Mouse (Mus musculus) embryonic facial prominence, embryonic 15.5 days (tissue): ENCODE results near the gene Igf2r. TPM values are rescaled to one million over a fixed set of nuclear protein-coding genes. Genes with fewer than 3 reads are reported as not detected.

ENCODE experiments used
- ATAC-seq: fragments of 200-750 bp; cut with Nextera tagmentation; 2 replicates; pipeline ENCODE4 v1.8.0; 2017; ENCODE audit warnings: low read depth, moderate TSS enrichment; ENCODE audit not compliant: insufficient number of reproducible peaks, low FRiP score, low TSS enrichment
- H3K27ac ChIP-seq: fragments of 300-500 bp; sonication (generic); replicated peaks from 2 replicates; pipeline ENCODE4 v1.5.1; 2015; ENCODE audit warnings: mild to moderate bottlenecking, inconsistent platforms
- H3K27me3 ChIP-seq: fragments of 300-500 bp; sonication (generic); 2 replicates; pipeline ENCODE4 v1.6.1; 2015; ENCODE audit warnings: inconsistent platforms
- H3K36me3 ChIP-seq: fragments of 300-500 bp; sonication (generic); 2 replicates; pipeline ENCODE4 v1.6.1; 2015; ENCODE audit warnings: mild to moderate bottlenecking, inconsistent platforms
- H3K4me1 ChIP-seq: fragments of 300-500 bp; sonication (generic); 2 replicates; pipeline ENCODE4 v1.6.1; 2015; ENCODE audit warnings: inconsistent platforms
- H3K4me2 ChIP-seq: fragments of 300-500 bp; sonication (generic); replicated peaks from 2 replicates; pipeline ENCODE4 v1.6.1; 2015; ENCODE audit warnings: mild to moderate bottlenecking, inconsistent platforms
- H3K4me3 ChIP-seq: fragments of 300-500 bp; sonication (generic); replicated peaks from 2 replicates; pipeline ENCODE4 v1.5.1; 2015; ENCODE audit warnings: mild to moderate bottlenecking, inconsistent platforms
- H3K9ac ChIP-seq: fragments of 300-500 bp; sonication (generic); 2 replicates; pipeline ENCODE4 v1.6.1; 2015; ENCODE audit warnings: inconsistent platforms
- H3K9me3 ChIP-seq: fragments of 300-500 bp; sonication (generic); replicated peaks from 2 replicates; pipeline ENCODE4 v1.6.1; 2016; ENCODE audit warnings: inconsistent platforms
- WGBS: fragments of 180-500 bp; shearing (Covaris S2); methylation state at CpG from one replicate; pipeline ENCODE4 v1.1.7; 2015; 5-methylcytosine and 5-hydroxymethylcytosine counted together
- polyA plus RNA-seq: library from polyadenylated mRNA; unstranded; fragments of >200 nt; fragmentation: Nextera tagmentation; extraction: Ambion mirVana; gene quantifications from 2 replicates; pipeline ENCODE4 v1.2.1, GENCODE M21; 2015

Igf2r gene
- polyA plus RNA-seq: 39.8 and 44.2 TPM in 2 replicates

DNA sequence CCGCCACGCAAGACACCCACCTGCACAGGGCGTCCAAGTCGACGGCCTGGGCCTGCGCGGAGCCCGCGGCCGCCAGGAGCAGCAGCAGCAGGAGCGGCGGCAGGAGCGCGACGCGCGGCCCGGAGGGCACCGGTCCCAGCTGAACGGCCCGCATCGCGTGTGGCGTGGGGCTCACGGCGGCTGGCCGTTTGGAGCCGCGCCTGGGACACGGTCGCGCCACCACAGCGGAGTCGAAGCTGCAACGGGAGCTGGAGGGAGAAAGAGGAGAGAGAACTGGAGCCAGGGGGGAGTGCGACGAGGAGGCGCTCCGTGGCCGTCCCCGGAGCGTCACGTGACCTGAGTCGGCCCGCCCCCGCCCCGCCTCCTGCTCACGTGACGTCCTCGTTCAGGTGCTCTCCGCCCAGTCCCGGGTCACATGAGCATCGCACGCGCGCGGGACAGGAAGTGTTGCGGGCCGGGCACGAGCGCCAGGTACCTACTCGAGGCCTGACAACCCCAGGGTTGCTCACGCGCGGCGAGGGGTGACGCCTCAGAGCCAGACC is at the start of gene Igf2r:
Gene Igf2r, minus strand, starts transcription at position 285 of the 542 bp plus-strand sequence.
- Histone ChIP-seq H3K4me2 (peak within 1 kb of the TSS; percentile 55), H3K36me3 (peaks cover 24% of the 10 kb centered on the region), H3K9me3 (no peaks in the 10 kb centered on the region), H3K4me1 (peaks cover 32% of the 10 kb centered on the region), H3K4me3 (peak within 1 kb of the TSS; percentile 69), H3K27ac (peak within 1 kb of the TSS; percentile 88), H3K27me3 (no peaks in the 10 kb centered on the region), H3K9ac (peak within 1 kb of the TSS; percentile 68)
- WGBS: 24% methylated on average over 67 of the region's 67 CpGs
- ATAC-seq: peak; percentile 90

DNA sequence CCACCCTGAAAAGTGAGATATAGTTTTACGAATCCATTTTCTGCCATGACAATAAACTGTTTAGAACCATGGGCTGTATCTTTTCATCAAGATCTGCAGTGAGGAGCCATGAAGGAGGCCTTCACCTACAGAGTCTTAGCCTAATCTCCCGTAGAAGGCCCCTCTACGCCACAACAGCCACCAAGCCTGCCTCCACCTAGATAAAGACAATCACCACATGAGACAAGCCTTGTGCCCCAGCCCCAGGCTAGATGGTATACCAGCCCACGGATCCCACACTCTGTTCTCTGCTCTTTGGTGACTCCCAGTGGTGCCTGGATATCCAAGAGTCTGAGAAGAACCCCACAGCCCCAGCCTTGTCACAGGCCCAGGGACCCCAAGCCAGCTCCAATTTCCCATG is 46.4 kb upstream of the Igf2r start:
- Histone ChIP-seq H3K9me3 (peaks cover 18% of the 10 kb centered on the region), H3K36me3 (peaks cover 61% of the 10 kb centered on the region), H3K9ac (no peak overlapping the region), H3K27ac (no peak overlapping the region), H3K4me2 (no peak overlapping the region), H3K27me3 (no peaks in the 10 kb centered on the region), H3K4me1 (no peaks in the 10 kb centered on the region), H3K4me3 (no peak overlapping the region)
- 87% methylated on average over 4 of the region's 4 CpGs for WGBS
- no peak for ATAC-seq

DNA sequence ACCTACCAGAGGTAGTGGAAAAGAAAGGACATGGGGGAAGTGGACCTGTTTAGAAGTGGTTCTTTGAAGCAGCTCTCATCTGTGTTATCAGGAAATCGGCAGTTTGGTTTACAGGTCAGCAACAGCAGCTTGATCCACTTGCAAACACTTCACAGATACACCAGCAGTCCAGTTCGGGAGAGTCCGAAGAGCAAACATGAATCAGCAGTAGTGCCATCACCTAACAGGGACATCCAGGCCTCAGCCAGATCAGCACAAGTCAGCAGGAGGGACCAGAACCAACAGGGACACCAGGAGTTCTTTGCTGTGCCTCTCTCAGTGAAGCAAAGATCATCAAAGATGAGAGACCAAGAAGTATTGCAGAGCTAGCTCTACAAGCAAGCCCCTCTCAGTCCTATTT is 45.0 kb upstream of the Igf2r start:
- H3K27me3 ChIP-seq: no peaks in the 10 kb centered on the region
- peaks cover 8% of the 10 kb centered on the region; the same call in 1 of the 2 replicates for H3K9me3 ChIP-seq
- H3K36me3 ChIP-seq: peaks cover 47% of the 10 kb centered on the region
- H3K9ac ChIP-seq: no peak overlapping the region
- H3K4me2 ChIP-seq: no peak overlapping the region
- no peak for ATAC-seq
- H3K4me3 ChIP-seq: no peak overlapping the region
- WGBS: 89% methylated on average over 3 of the region's 3 CpGs
- H3K27ac ChIP-seq: no peak overlapping the region
- H3K4me1 ChIP-seq: peaks cover 9% of the 10 kb centered on the region

DNA sequence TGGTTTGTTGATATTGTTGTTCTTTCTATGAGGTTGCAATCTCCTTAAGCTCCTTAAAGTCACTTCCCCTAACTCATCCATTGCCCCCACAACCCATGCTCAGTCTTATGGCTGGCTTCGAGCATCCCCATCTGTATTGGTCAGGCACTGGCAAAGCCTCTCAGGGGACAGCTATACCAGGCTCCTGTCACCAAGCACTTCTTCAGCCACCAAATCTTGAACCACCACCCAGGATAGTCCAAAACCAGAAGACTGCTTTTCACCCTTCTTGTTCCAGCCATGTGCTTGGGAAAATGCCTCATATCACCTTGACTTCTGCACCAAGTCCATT is 41.5 kb upstream of the Igf2r start:
- H3K4me2 ChIP-seq: no peak overlapping the region
- no peak overlapping the region for H3K9ac ChIP-seq
- H3K4me3 ChIP-seq: no peak overlapping the region
- H3K27ac ChIP-seq: no peak overlapping the region
- H3K9me3 ChIP-seq: peaks cover 4% of the 10 kb centered on the region; the same call in 1 of the 2 replicates
- ATAC-seq: no peak
- peaks cover 13% of the 10 kb centered on the region for H3K4me1 ChIP-seq
- 100% methylated on average over 1 of the region's 1 CpGs for WGBS
- peaks cover 15% of the 10 kb centered on the region; the same call in 1 of the 2 replicates for H3K36me3 ChIP-seq
- H3K27me3 ChIP-seq: no peaks in the 10 kb centered on the region

DNA sequence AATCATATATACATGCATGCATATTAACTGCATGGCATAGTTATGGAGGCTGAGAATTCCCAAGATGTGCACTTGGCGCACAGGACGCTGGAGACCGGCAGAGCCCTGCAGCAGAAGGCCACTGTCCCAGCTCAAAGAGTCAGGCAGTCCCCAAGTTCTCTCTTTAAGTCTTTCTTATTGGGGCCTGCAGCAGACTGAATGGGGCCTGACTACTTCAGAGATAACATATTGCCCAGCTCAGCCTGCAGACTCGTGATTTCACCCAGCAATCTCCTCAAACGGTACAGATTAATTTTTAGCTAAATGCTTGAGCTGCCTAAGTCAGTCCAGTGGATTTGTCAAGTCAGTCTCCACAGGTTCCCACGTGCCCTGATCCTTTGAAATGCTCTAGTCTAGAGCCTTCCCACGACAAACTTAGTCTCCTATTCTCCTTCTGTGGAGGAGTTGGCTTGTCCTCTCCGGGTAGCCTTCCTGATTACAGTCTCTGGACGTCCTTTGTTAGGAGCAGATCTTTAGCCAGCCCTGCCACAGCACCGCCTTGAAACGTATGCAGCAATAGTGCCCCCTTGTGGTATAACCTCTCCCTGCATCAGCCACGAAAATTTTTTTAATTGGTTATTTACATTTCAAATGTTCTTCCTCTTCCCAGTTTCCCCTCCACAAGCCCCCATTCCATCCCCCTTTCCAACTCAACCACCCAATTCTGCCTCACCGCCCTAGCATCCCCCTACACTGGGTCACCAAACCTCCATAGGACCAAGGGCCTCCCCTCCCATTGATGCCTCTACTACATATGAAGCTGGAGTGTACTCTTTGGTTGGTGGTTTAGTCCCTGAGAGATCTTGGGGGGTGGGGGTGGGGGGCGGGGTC is 40.9 kb upstream of the Igf2r start:
- Histone ChIP-seq H3K9ac (no peak overlapping the region), H3K36me3 (peaks cover 15% of the 10 kb centered on the region; the same call in 1 of the 2 replicates), H3K4me3 (no peak overlapping the region), H3K9me3 (peaks cover 4% of the 10 kb centered on the region; the same call in 1 of the 2 replicates), H3K27ac (peak overlapping the region; percentile 60; the same call in 1 of the 2 replicates), H3K4me2 (no peak overlapping the region), H3K4me1 (peaks cover 13% of the 10 kb centered on the region), H3K27me3 (no peaks in the 10 kb centered on the region)
- 23% methylated on average over 14 of the region's 14 CpGs for WGBS
- peak; percentile 82 for ATAC-seq

DNA sequence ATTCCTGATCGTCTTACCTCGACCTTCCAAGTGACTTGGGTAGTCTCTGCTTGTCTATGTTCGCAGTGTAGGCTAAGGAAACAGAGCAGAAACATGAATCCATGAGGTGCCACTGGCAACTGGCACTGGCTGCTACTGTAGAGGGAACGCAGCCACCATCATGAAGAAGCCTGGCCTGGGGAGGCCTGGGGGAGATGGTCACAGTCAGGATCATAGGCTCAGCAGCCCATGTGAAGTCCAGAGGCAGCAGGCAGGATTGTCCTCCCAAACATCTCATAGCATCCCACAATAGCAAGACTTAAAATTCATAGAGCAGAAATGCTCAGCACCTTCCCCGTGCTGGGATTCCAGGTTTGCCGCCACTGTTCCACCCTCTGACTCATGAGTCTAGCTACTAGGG is 39.4 kb upstream of the Igf2r start:
- H3K4me1 ChIP-seq: peaks cover 13% of the 10 kb centered on the region
- H3K4me2 ChIP-seq: no peak overlapping the region
- peaks cover 4% of the 10 kb centered on the region; the same call in 1 of the 2 replicates for H3K9me3 ChIP-seq
- peaks cover 8% of the 10 kb centered on the region; the same call in 1 of the 2 replicates for H3K36me3 ChIP-seq
- H3K4me3 ChIP-seq: no peak overlapping the region
- H3K27me3 ChIP-seq: no peaks in the 10 kb centered on the region
- 82% methylated on average over 6 of the region's 6 CpGs for WGBS
- no peak overlapping the region; the same call in 1 of the 2 replicates for H3K27ac ChIP-seq
- no peak for ATAC-seq
- H3K9ac ChIP-seq: no peak overlapping the region

DNA sequence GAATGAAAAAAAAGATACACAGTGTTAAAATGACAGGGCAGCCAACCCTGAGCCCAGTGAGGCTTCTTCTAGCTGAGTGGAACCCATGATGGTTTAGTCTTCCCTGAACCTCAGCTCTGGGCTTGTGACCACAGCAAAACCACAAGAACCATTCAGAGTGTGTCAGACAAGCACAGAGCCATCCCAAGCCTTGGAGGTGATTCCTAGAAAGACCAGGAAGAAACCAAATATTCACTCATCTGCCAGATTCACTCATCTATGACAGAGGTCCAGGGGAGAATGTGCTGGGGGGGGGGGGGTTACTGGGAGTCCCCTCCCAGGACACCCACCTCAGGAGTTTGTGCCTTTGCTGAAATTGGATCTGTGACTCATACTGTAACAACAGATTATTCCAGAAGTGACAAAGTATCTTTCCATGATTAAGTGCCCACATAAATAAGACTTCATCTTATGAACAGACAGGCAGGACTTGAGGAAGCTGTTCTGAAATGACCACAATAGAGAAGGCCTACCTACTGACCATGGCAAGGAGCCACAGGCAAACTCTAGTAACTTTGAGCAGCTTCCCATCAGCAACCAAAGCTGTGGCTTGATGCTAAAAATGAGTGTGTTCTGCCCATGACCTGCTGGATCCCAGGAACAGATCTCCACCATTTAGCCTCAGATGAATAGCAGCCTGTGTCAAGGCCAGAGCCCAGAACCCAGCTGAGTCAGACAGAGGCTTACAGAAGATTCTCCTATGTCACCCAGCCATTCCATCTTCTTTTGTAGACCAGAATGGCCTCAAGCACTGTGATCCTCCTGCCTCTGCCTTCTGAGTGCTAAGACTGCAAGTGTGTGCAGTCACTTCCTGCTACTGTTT is 35.4 kb upstream of the Igf2r start:
- no peak overlapping the region for H3K4me3 ChIP-seq
- H3K4me1 ChIP-seq: peaks cover 6% of the 10 kb centered on the region; the same call in 1 of the 2 replicates
- no peak overlapping the region for H3K27ac ChIP-seq
- ATAC-seq: no peak
- no peak overlapping the region for H3K9ac ChIP-seq
- no peak overlapping the region for H3K4me2 ChIP-seq
- H3K9me3 ChIP-seq: no peaks in the 10 kb centered on the region
- no peaks in the 10 kb centered on the region for H3K36me3 ChIP-seq
- H3K27me3 ChIP-seq: no peaks in the 10 kb centered on the region

DNA sequence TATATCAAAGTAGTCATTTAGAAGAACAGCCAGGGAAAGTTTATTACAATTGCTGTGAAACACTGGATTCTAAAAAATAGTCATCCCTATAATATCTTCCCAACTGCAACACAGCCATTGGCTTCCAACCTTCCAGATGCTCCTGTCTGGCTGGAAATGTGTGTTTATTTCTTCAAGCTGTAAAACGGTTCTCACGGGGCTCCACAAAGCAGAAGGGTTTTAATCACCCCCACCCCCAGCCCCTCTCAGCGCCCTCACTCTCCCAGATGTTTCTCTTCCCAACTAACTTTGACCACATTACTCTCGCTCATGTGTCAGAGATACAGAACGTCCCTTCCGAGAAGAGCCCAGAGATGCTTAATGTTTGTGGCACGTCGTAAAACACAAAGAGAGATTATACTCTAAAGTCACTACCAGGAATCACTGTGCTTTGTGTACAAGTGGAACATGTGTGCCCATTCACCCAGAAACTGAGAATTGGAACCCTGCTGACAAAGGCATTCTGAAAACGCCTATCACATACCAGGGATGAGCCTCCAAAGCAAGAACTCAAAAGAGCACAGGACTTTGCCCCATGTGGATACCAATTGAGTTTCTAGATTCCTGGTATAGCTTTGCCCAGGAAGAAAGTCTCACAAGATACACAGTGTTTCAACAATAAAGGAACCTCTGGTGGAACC is 32.5 kb upstream of the Igf2r start:
- Histone ChIP-seq H3K9ac (no peak overlapping the region), H3K27me3 (no peaks in the 10 kb centered on the region), H3K36me3 (no peaks in the 10 kb centered on the region), H3K4me2 (no peak overlapping the region), H3K4me3 (no peak overlapping the region), H3K9me3 (no peaks in the 10 kb centered on the region), H3K27ac (no peak overlapping the region; the same call in 1 of the 2 replicates), H3K4me1 (peaks cover 3% of the 10 kb centered on the region; the same call in 1 of the 2 replicates)
- peak; percentile 43; the same call in 1 of the 2 replicates for ATAC-seq
- 41% methylated on average over 9 of the region's 9 CpGs for WGBS

DNA sequence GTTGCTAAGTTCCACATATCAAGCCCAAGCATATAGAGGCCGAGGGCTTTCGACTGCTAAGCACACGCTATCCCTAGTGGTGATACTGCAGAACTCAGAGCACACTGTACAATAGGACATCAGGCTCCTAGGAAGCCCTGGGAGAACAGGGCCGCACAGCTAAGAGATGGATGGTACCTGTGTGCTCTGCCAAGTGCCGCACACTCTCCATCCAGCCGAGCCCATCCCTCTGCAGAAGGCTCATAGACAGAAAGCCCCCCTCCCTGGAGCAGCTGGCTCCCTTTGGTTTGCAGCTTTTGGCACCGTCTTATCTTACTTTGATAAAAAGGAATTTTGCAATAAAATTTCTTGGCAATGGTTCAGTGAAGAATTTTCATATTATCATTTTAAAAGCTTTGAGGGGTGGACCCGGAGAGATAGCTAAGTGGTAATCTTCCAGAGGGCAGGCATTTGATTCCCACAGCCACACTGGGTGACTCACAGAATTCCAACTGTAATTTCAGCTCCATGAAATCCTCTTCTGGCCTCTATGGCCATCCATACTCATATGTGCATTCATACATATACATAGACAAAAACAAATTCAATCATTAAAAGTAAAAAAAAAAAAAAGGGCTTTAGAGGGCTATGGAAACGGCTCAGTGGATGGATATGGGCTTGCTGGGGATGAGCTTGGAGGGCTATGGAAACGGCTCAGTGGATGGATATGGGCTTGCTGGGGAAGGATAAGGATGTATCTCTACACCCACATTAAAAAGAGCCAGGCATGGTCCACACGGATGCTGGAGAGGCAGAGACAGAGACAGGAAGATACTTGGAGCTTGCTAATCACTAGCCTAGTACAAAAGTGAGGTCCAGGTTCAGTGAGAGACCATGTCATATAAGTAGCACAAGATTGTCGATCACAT is 30.2 kb upstream of the Igf2r start:
- Histone ChIP-seq H3K4me1 (peaks cover 14% of the 10 kb centered on the region), H3K27ac (no peak overlapping the region), H3K4me3 (no peak overlapping the region), H3K9me3 (no peaks in the 10 kb centered on the region), H3K27me3 (no peaks in the 10 kb centered on the region), H3K9ac (no peak overlapping the region), H3K36me3 (no peaks in the 10 kb centered on the region), H3K4me2 (no peak overlapping the region)
- ATAC-seq: no peak
- WGBS: 74% methylated on average over 12 of the region's 12 CpGs

DNA sequence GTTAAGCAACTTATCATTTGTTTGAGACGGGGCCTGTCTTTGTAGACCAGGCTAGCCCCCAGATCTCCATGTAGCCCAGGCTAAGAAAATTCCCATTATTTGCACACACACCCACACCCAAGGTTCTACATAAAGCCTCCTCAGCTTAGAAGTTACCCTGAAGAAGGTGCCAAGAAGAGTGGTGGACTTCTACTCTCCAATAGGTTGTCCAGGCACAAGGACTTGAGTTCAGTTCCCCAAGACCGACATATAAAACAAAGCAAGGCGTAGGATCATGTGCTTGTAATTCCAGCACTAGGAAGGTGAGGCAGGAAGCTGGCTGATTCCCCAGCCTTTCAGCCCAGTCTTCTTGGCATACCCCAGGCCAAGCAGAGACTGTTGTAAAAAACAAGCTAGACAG is 29.1 kb upstream of the Igf2r start:
- Histone ChIP-seq H3K27ac (no peak overlapping the region), H3K4me3 (no peak overlapping the region), H3K4me1 (peaks cover 25% of the 10 kb centered on the region), H3K4me2 (no peak overlapping the region), H3K9ac (no peak overlapping the region), H3K9me3 (no peaks in the 10 kb centered on the region), H3K36me3 (no peaks in the 10 kb centered on the region), H3K27me3 (no peaks in the 10 kb centered on the region)
- WGBS: 87% methylated on average over 3 of the region's 3 CpGs
- ATAC-seq: no peak
